Mouse (Mus musculus) lung, embryonic 16.5 days (tissue): ENCODE data around the gene Vps33b. TPM values are rescaled to one million over a fixed set of nuclear protein-coding genes. Genes with fewer than 3 reads are reported as not detected.

Source experiments
- ATAC-seq: fragments of 200-750 bp; cut with Nextera tagmentation; 2 replicates; pipeline ENCODE4 v1.8.0; 2017; ENCODE audit warnings: low read depth, mild to moderate bottlenecking, moderate library complexity
- H3K27ac ChIP-seq: fragments of 300-500 bp; sonication (generic); 2 replicates; pipeline ENCODE4 v1.5.1; 2014; ENCODE audit warnings: mild to moderate bottlenecking, control low read depth, low read length
- H3K27me3 ChIP-seq: fragments of 300-500 bp; sonication (generic); 2 replicates; pipeline ENCODE4 v1.6.1; 2014; ENCODE audit warnings: low read depth, low read length, mixed read lengths; ENCODE audit not compliant: control insufficient read depth, insufficient read depth
- H3K36me3 ChIP-seq: fragments of 300-500 bp; sonication (generic); 2 replicates; pipeline ENCODE4 v1.6.1; 2014; ENCODE audit warnings: low read length; ENCODE audit not compliant: control insufficient read depth, insufficient read depth
- H3K4me1 ChIP-seq: fragments of 300-500 bp; sonication (generic); replicated peaks from 2 replicates; pipeline ENCODE4 v1.6.1; 2014; ENCODE audit warnings: low read length, mixed read lengths; ENCODE audit not compliant: control insufficient read depth, insufficient read depth
- H3K4me2 ChIP-seq: fragments of 300-500 bp; sonication (generic); 2 replicates; pipeline ENCODE4 v1.6.1; 2014; ENCODE audit warnings: low read depth, low read length, control low read depth
- H3K4me3 ChIP-seq: fragments of 300-500 bp; sonication (generic); 2 replicates; pipeline ENCODE4 v1.5.1; 2014; ENCODE audit warnings: mild to moderate bottlenecking, low read length, control low read depth
- H3K9ac ChIP-seq: fragments of 300-500 bp; sonication (generic); 2 replicates; pipeline ENCODE4 v1.6.1; 2014; ENCODE audit warnings: low read length, control low read depth
- H3K9me3 ChIP-seq: fragments of 300-500 bp; sonication (generic); 2 replicates; pipeline ENCODE4 v1.6.1; 2016; ENCODE audit warnings: low read length; ENCODE audit not compliant: control insufficient read depth
- WGBS: fragments of 180-500 bp; shearing (Covaris S2); extraction: QIAGEN DNeasy Blood & Tissue Kit; methylation state at CpG from one replicate; pipeline ENCODE4 v1.1.7; 2014; 5-methylcytosine and 5-hydroxymethylcytosine counted together
- polyA plus RNA-seq: library from polyadenylated mRNA; unstranded; fragments of >200 nt; fragmentation: Nextera tagmentation; extraction: Ambion mirVana; gene quantifications from 2 replicates; pipeline ENCODE4 v1.2.1, GENCODE M21; 2015

Vps33b gene
- polyA plus RNA-seq, 1 experiment from 2014 or later, result 10.7 TPM

DNA sequence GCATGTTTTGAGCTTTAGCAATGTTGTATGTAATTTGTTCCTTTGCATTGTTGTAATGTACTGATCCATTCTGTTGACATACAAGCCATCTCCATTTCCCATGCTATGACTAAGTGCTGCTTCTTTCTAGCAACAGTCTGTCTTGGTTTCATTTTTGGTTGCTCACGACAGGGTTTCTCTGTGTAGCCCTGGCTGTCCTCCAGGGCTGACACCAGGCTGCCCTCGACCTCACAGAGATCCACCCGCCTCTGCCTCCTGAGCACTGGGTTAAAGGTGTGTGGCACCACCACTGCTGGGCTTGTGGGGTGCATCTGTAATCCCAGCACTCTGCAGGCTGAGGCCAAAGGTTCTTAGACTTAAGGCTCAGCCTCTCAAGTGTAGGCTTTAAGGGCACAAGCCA lies 30.1 kb downstream of the Vps33b start:
- H3K36me3 ChIP-seq, result peaks cover 27% of the 10 kb centered on the region
- no peaks in the 10 kb centered on the region for H3K27me3 ChIP-seq
- no peak overlapping the region for H3K4me2 ChIP-seq
- ATAC-seq, result no peak
- 82% methylated on average over 3 of the region's 3 CpGs for WGBS
- H3K27ac ChIP-seq, result no peak overlapping the region
- H3K4me1 ChIP-seq, result peaks cover 12% of the 10 kb centered on the region
- no peak overlapping the region for H3K4me3 ChIP-seq
- H3K9me3 ChIP-seq, result no peaks in the 10 kb centered on the region
- no peak overlapping the region for H3K9ac ChIP-seq

GRCm38 (mm10) chr7:80301522-80301921 lies 32.1 kb downstream of the Vps33b start:
- Histone ChIP-seq H3K4me2 (no peak overlapping the region), H3K9me3 (no peaks in the 10 kb centered on the region), H3K27ac (no peak overlapping the region), H3K4me3 (no peak overlapping the region), H3K27me3 (no peaks in the 10 kb centered on the region), H3K4me1 (peaks cover 1% of the 10 kb centered on the region), H3K9ac (no peak overlapping the region), H3K36me3 (peaks cover 45% of the 10 kb centered on the region)
- no peak for ATAC-seq
- 85% methylated on average over 2 of the region's 2 CpGs for WGBS

GRCm38 (mm10) chr7:80307766-80308165 lies 38.3 kb downstream of the Vps33b start:
- Histone ChIP-seq H3K9ac (no peak overlapping the region), H3K4me1 (no peaks in the 10 kb centered on the region), H3K4me3 (no peak overlapping the region), H3K4me2 (no peak overlapping the region), H3K27ac (no peak overlapping the region), H3K27me3 (no peaks in the 10 kb centered on the region), H3K36me3 (peaks cover 76% of the 10 kb centered on the region), H3K9me3 (no peaks in the 10 kb centered on the region)
- ATAC-seq, result no peak
- WGBS, result 81% methylated on average over 3 of the region's 3 CpGs

- peaks cover 83% of the 10 kb centered on the region for H3K36me3 ChIP-seq
- 74% methylated on average over 7 of the region's 7 CpGs for WGBS
- H3K9ac ChIP-seq, result no peak overlapping the region
- no peaks in the 10 kb centered on the region for H3K27me3 ChIP-seq
- no peak overlapping the region for H3K4me3 ChIP-seq
- H3K4me2 ChIP-seq, result no peak overlapping the region
- no peaks in the 10 kb centered on the region for H3K4me1 ChIP-seq
- H3K9me3 ChIP-seq, result no peaks in the 10 kb centered on the region
- no peak overlapping the region for H3K27ac ChIP-seq
- ATAC-seq, result no peak
Observed at GRCm38 (mm10) chr7:80310771-80311170, 41.3 kb downstream of the Vps33b start.

DNA sequence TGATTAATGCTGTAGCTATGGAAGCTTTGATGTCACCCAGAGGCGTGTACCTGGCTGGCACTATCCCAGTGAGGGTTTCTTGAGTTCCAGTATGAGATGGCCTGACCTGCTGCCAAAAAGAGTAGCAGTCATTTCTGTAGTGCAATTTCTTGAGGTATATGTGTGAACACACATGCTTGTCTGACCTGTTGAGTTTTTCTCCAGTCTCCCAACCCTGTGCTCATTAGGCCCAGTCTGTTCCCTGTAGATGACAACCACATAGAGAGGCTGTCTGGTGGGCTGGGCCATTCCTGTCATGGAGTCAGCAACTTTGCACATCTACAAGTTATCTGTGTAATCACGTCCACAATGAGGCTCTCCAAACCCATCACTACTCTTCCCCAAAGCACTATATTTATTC lies 46.3 kb downstream of the Vps33b start:
- H3K36me3 ChIP-seq, result peaks cover 53% of the 10 kb centered on the region
- H3K27ac ChIP-seq, result no peak overlapping the region
- H3K9ac ChIP-seq, result no peak overlapping the region
- no peak for ATAC-seq
- WGBS, result 79% methylated on average over 2 of the region's 2 CpGs
- no peaks in the 10 kb centered on the region for H3K9me3 ChIP-seq
- H3K4me3 ChIP-seq, result no peak overlapping the region
- H3K27me3 ChIP-seq, result no peaks in the 10 kb centered on the region
- no peaks in the 10 kb centered on the region for H3K4me1 ChIP-seq
- no peak overlapping the region for H3K4me2 ChIP-seq

GRCm38 (mm10) chr7:80317439-80318115 lies 48.1 kb downstream of the Vps33b start:
- Histone ChIP-seq H3K27ac (no peak overlapping the region), H3K36me3 (peaks cover 42% of the 10 kb centered on the region)

GRCm38 (mm10) chr7:80318670-80319069 lies 49.2 kb downstream of the Vps33b start:
- Histone ChIP-seq H3K4me3 (no peak overlapping the region), H3K27me3 (no peaks in the 10 kb centered on the region), H3K36me3 (peaks cover 31% of the 10 kb centered on the region), H3K4me1 (peaks cover 9% of the 10 kb centered on the region), H3K9me3 (no peaks in the 10 kb centered on the region), H3K4me2 (no peak overlapping the region), H3K27ac (no peak overlapping the region), H3K9ac (no peak overlapping the region)
- ATAC-seq, result no peak
- WGBS, result 81% methylated on average over 4 of the region's 4 CpGs

More at GRCm38 (mm10) chr7:80317439-80318115, 48.1 kb downstream of the Vps33b start:
- Histone ChIP-seq H3K9me3 (no peaks in the 10 kb centered on the region), H3K4me2 (no peak overlapping the region), H3K27me3 (no peaks in the 10 kb centered on the region), H3K9ac (no peak overlapping the region), H3K4me1 (no peaks in the 10 kb centered on the region), H3K4me3 (no peak overlapping the region)
- no peak for ATAC-seq
- 54% methylated on average over 1 of the region's 1 CpGs for WGBS

DNA sequence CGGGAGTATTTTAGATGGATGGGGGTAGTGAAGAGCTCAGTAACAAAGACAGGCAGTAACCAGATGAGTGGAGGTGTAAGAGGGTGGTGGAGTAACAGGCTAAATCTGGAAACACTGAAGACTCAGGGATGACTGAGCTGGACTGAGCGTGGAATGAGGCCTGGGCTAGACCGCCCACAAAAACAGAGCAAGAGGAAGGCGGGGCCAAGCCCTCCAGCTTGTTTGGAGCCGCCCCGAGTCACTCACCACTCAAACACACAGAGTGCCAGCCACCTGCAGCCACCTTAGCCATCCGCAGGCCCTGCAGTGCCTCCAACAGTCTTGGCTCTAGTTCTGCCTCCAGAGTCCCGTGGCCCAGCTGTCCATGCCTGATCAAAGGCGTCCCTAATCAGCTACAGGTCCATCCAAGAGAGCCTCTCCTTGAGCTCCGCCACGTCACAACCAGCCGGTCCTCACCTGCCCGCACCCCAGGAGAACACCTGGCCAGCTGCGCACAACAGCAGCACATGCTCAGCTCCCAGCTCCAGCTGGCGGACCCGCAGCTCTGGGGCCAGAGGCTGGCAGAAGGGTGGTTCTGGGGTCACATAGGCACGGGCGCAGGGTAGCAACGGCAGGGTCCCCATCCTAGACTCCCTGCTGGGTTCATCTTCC lies 50.5 kb downstream of the Vps33b start:
- Histone ChIP-seq H3K27ac (no peak overlapping the region), H3K27me3 (no peaks in the 10 kb centered on the region), H3K4me3 (no peak overlapping the region), H3K36me3 (peaks cover 19% of the 10 kb centered on the region), H3K4me1 (peaks cover 9% of the 10 kb centered on the region), H3K4me2 (no peak overlapping the region), H3K9ac (no peak overlapping the region), H3K9me3 (no peaks in the 10 kb centered on the region)
- WGBS, result 76% methylated on average over 19 of the region's 19 CpGs
- ATAC-seq, result no peak

- ATAC-seq, result no peak
- Histone ChIP-seq H3K4me3 (peak overlapping the region; percentile 67), H3K36me3 (peaks cover 19% of the 10 kb centered on the region), H3K27ac (no peak overlapping the region; the same call in 1 of the 2 replicates), H3K4me2 (peak overlapping the region; percentile 70), H3K4me1 (peaks cover 9% of the 10 kb centered on the region), H3K9ac (peak overlapping the region; percentile 63), H3K9me3 (no peaks in the 10 kb centered on the region), H3K27me3 (no peaks in the 10 kb centered on the region)
- WGBS, result 13% methylated on average over 8 of the region's 8 CpGs
Observed at GRCm38 (mm10) chr7:80323336-80323735, 53.9 kb downstream of the Vps33b start.
